Mouse (Mus musculus) limb, embryonic 15.5 days (tissue): ENCODE results near the gene Fgfr4. TPM values are rescaled to one million over a fixed set of nuclear protein-coding genes. Genes with fewer than 3 reads are reported as not detected.

Experiments
- ATAC-seq: fragments of 200-750 bp; cut with Nextera tagmentation; 2 replicates; pipeline ENCODE4 v1.8.0; 2017; ENCODE audit warnings: low read depth, moderate TSS enrichment; ENCODE audit not compliant: insufficient number of reproducible peaks, low FRiP score, low TSS enrichment
- H3K27ac ChIP-seq: fragments of 300-500 bp; sonication (generic); 2 replicates; pipeline ENCODE4 v1.5.1; 2015; ENCODE audit warnings: moderate library complexity, mild to moderate bottlenecking, inconsistent platforms
- H3K27me3 ChIP-seq: fragments of 300-500 bp; sonication (generic); 2 replicates; pipeline ENCODE4 v1.6.1; 2015; ENCODE audit warnings: inconsistent platforms
- H3K36me3 ChIP-seq: fragments of 300-500 bp; sonication (generic); 2 replicates; pipeline ENCODE4 v1.6.1; 2015; ENCODE audit warnings: inconsistent platforms
- H3K4me1 ChIP-seq: fragments of 300-500 bp; sonication (generic); 2 replicates; pipeline ENCODE4 v1.6.1; 2015; ENCODE audit warnings: inconsistent platforms
- H3K4me2 ChIP-seq: fragments of 300-500 bp; sonication (generic); 2 replicates; pipeline ENCODE4 v1.6.1; 2015; ENCODE audit warnings: mild to moderate bottlenecking, inconsistent platforms
- H3K4me3 ChIP-seq: fragments of 300-500 bp; sonication (generic); 2 replicates; pipeline ENCODE4 v1.5.1; 2015; ENCODE audit warnings: mild to moderate bottlenecking, inconsistent platforms
- H3K9ac ChIP-seq: fragments of 300-500 bp; sonication (generic); 2 replicates; pipeline ENCODE4 v1.6.1; 2015; ENCODE audit warnings: inconsistent platforms
- H3K9me3 ChIP-seq: fragments of 300-500 bp; sonication (generic); 2 replicates; pipeline ENCODE4 v1.6.1; 2016; ENCODE audit warnings: inconsistent platforms
- WGBS: fragments of 180-500 bp; shearing (Covaris S2); methylation state at CpG from one replicate; pipeline ENCODE4 v1.1.7; 2015; 5-methylcytosine and 5-hydroxymethylcytosine counted together
- polyA plus RNA-seq: library from polyadenylated mRNA; unstranded; fragments of >200 nt; fragmentation: Nextera tagmentation; extraction: Ambion mirVana; gene quantifications from 2 replicates; pipeline ENCODE4 v1.2.1, GENCODE M21; 2015

Fgfr4 gene
- polyA plus RNA-seq, 1 experiment from 2014 or later = 8.2 TPM

- Histone ChIP-seq H3K9ac (no peak overlapping the region), H3K9me3 (no peaks in the 10 kb centered on the region), H3K4me1 (peaks cover 13% of the 10 kb centered on the region), H3K36me3 (no peaks in the 10 kb centered on the region), H3K4me3 (peak overlapping the region; percentile 59; the same call in 1 of the 2 replicates), H3K27me3 (peaks cover 27% of the 10 kb centered on the region), H3K27ac (no peak overlapping the region), H3K4me2 (peak overlapping the region; percentile 94)
- 90% methylated on average over 5 of the region's 5 CpGs for WGBS
- ATAC-seq = no peak
Observed at GRCm38 (mm10) chr13:55153951-55154350, 1.5 kb downstream of the Fgfr4 start.

DNA sequence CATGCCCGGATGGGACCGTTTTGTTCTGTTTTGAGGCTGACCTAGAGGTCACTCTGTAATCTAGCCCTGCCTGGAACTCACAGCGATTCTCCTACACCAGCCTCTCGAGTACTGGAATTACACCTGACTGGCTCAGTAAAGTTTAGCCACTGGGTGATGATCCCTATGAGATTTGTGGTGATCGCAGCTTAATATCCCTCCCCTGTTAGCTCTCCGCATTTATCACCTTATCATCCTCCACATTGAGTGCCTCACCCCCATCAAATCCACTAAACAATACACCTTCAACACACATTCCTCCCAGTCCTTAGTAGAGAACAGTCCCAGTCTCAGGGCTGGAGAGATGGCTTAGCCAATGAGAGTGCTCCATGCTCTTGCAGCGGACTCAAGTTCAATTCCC is 9.9 kb downstream of the Fgfr4 start:
- ATAC-seq = no peak
- no peak overlapping the region for H3K27ac ChIP-seq
- no peaks in the 10 kb centered on the region for H3K9me3 ChIP-seq
- H3K36me3 ChIP-seq = no peaks in the 10 kb centered on the region
- H3K4me2 ChIP-seq = no peak overlapping the region
- WGBS = 48% methylated on average over 7 of the region's 7 CpGs
- no peaks in the 10 kb centered on the region for H3K27me3 ChIP-seq
- H3K4me1 ChIP-seq = no peaks in the 10 kb centered on the region
- H3K4me3 ChIP-seq = no peak overlapping the region
- no peak overlapping the region for H3K9ac ChIP-seq

DNA sequence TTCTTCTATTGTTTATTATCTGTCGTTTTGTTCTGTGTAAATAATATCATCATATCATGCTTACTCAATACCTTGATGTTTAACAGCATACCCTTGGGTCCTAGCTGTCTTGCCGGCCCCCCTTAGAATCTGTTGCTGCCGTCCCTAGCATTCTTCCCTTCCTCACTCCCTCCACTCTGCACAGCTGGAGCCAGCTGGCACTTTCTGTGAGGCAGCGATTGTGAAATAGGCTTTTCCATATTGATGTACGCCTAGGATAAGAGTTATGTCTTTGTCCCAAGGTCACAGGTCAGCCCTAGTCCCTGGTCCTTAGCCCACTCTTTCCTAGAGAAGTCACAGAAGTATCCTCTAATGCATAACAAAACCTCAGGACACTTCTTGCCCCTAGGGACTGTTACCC is 11.1 kb downstream of the Fgfr4 start:
- H3K9me3 ChIP-seq = no peaks in the 10 kb centered on the region
- no peak overlapping the region for H3K9ac ChIP-seq
- 72% methylated on average over 5 of the region's 5 CpGs for WGBS
- no peak overlapping the region for H3K27ac ChIP-seq
- no peaks in the 10 kb centered on the region for H3K27me3 ChIP-seq
- no peak overlapping the region for H3K4me2 ChIP-seq
- no peaks in the 10 kb centered on the region for H3K36me3 ChIP-seq
- H3K4me3 ChIP-seq = no peak overlapping the region
- no peak for ATAC-seq
- H3K4me1 ChIP-seq = no peaks in the 10 kb centered on the region

DNA sequence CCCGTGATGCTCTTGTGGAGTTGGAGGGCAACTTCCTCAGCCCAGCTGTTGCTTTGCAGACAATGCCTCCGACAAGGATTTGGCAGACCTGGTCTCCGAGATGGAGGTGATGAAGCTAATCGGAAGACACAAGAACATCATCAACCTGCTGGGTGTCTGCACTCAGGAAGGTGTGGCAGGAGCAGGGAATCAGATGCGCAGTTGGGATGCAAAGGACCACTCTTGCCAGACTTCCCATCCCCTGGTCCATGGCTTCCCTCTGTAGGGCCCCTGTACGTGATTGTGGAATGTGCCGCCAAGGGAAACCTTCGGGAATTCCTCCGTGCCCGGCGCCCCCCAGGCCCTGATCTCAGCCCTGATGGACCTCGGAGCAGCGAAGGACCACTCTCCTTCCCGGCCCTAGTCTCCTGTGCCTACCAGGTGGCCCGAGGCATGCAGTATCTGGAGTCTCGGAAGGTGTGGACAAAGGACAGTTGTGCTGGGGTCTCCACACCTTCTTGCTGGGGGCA is 13.4 kb downstream of the Fgfr4 start:
- Histone ChIP-seq H3K27ac (no peak overlapping the region), H3K36me3 (no peaks in the 10 kb centered on the region), H3K4me1 (0 out of 2 replicates have a peak, but pooled peaks cover 3% of the 10 kb centered on the region), H3K4me2 (no peak overlapping the region), H3K4me3 (no peak overlapping the region), H3K9me3 (no peaks in the 10 kb centered on the region), H3K9ac (no peak overlapping the region), H3K27me3 (no peaks in the 10 kb centered on the region)
- ATAC-seq = no peak
- 91% methylated on average over 16 of the region's 16 CpGs for WGBS

- ATAC-seq = no peak
- Histone ChIP-seq H3K27ac (no peak overlapping the region), H3K4me1 (peaks cover 15% of the 10 kb centered on the region), H3K9me3 (no peaks in the 10 kb centered on the region), H3K36me3 (no peaks in the 10 kb centered on the region), H3K27me3 (no peaks in the 10 kb centered on the region), H3K9ac (no peak overlapping the region), H3K4me3 (no peak overlapping the region), H3K4me2 (no peak overlapping the region)
- 88% methylated on average over 32 of the region's 32 CpGs for WGBS
Observed at GRCm38 (mm10) chr13:55166806-55167725, 14.6 kb downstream of the Fgfr4 start.

- Histone ChIP-seq H3K4me3 (no peak overlapping the region), H3K36me3 (no peaks in the 10 kb centered on the region), H3K9ac (no peak overlapping the region), H3K27ac (peak overlapping the region; percentile 39; the same call in 1 of the 2 replicates), H3K4me1 (peaks cover 20% of the 10 kb centered on the region), H3K9me3 (no peaks in the 10 kb centered on the region), H3K4me2 (no peak overlapping the region), H3K27me3 (no peaks in the 10 kb centered on the region)
- no peak for ATAC-seq
- WGBS = 79% methylated on average over 11 of the region's 11 CpGs
Observed at GRCm38 (mm10) chr13:55167798-55168197, 15.4 kb downstream of the Fgfr4 start.

GRCm38 (mm10) chr13:55168255-55168654 is 15.8 kb downstream of the Fgfr4 start:
- Histone ChIP-seq H3K9me3 (no peaks in the 10 kb centered on the region), H3K4me2 (no peak overlapping the region), H3K36me3 (no peaks in the 10 kb centered on the region), H3K27me3 (no peaks in the 10 kb centered on the region), H3K9ac (no peak overlapping the region), H3K4me1 (peaks cover 20% of the 10 kb centered on the region), H3K27ac (peak overlapping the region; percentile 39; the same call in 1 of the 2 replicates), H3K4me3 (no peak overlapping the region)
- ATAC-seq = no peak
- 86% methylated on average over 5 of the region's 5 CpGs for WGBS

GRCm38 (mm10) chr13:55168958-55169369 is 16.5 kb downstream of the Fgfr4 start:
- H3K4me2 ChIP-seq = no peak overlapping the region
- no peak overlapping the region for H3K4me3 ChIP-seq
- H3K27ac ChIP-seq = peak overlapping the region; percentile 39
- no peak overlapping the region for H3K9ac ChIP-seq
- no peaks in the 10 kb centered on the region for H3K27me3 ChIP-seq
- H3K4me1 ChIP-seq = peaks cover 20% of the 10 kb centered on the region
- no peaks in the 10 kb centered on the region for H3K36me3 ChIP-seq
- ATAC-seq = peak; percentile 71
- 34% methylated on average over 13 of the region's 13 CpGs for WGBS
- H3K9me3 ChIP-seq = no peaks in the 10 kb centered on the region

GRCm38 (mm10) chr13:55171517-55172335 is 19.3 kb downstream of the Fgfr4 start:
- Histone ChIP-seq H3K4me3 (peak overlapping the region; percentile 12), H3K4me2 (peak overlapping the region; percentile 42), H3K27ac (peak overlapping the region; percentile 81), H3K9me3 (no peaks in the 10 kb centered on the region), H3K9ac (no peak overlapping the region), H3K4me1 (peaks cover 20% of the 10 kb centered on the region), H3K27me3 (no peaks in the 10 kb centered on the region), H3K36me3 (no peaks in the 10 kb centered on the region)
- 9% methylated on average over 26 of the region's 26 CpGs for WGBS
- peak; percentile 67 for ATAC-seq

GRCm38 (mm10) chr13:55172336-55172770 is 19.9 kb downstream of the Fgfr4 start:
- Histone ChIP-seq H3K4me2 (peak overlapping the region; percentile 42; the same call in 1 of the 2 replicates), H3K4me3 (no peak overlapping the region), H3K9ac (no peak overlapping the region), H3K36me3 (no peaks in the 10 kb centered on the region), H3K4me1 (peaks cover 20% of the 10 kb centered on the region), H3K27me3 (no peaks in the 10 kb centered on the region), H3K9me3 (no peaks in the 10 kb centered on the region), H3K27ac (peak overlapping the region; percentile 81)
- WGBS = 43% methylated on average over 7 of the region's 7 CpGs
- ATAC-seq = no peak

DNA sequence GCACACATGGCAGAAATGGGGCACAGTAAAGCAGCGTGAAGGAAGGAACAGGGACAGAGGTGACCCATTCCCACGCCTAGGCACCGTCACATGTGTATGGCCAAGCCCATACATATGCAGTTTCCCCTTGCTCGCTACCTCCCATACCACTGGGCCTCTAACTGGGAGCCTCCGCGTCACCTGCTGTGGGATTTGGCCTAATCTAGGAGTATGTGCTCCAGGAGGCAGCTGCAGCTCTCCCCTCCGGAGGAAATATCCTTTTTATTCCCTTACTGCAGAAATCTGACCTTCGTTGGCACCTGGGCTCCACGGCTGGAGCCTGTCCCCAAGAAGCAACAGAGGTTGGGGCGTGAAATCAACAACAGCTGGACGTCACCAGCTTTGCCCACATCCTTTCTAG is 21.9 kb downstream of the Fgfr4 start:
- H3K4me3 ChIP-seq = no peak overlapping the region
- no peak overlapping the region for H3K4me2 ChIP-seq
- ATAC-seq = no peak
- no peaks in the 10 kb centered on the region for H3K27me3 ChIP-seq
- H3K9ac ChIP-seq = no peak overlapping the region
- H3K27ac ChIP-seq = peak overlapping the region; percentile 22; the same call in 1 of the 2 replicates
- H3K4me1 ChIP-seq = peaks cover 17% of the 10 kb centered on the region
- H3K36me3 ChIP-seq = no peaks in the 10 kb centered on the region
- 73% methylated on average over 11 of the region's 11 CpGs for WGBS
- no peaks in the 10 kb centered on the region for H3K9me3 ChIP-seq
